Mouse (Mus musculus) stomach, embryonic 16.5 days (tissue): ENCODE results near the gene Trpm8. TPM values are rescaled to one million over a fixed set of nuclear protein-coding genes. Genes with fewer than 3 reads are reported as not detected.
A peak's percentile ranks its signal among the peaks of the same experiment; 100 is the strongest.

Experiments used
- ATAC-seq: fragments of 200-750 bp; cut with Nextera tagmentation; 2 replicates; pipeline ENCODE4 v1.8.0; 2017; ENCODE audit warnings: moderate number of reproducible peaks, moderate TSS enrichment; ENCODE audit not compliant: insufficient read depth, low FRiP score
- H3K27ac ChIP-seq: fragments of 300-500 bp; sonication (generic); 2 replicates; pipeline ENCODE4 v1.5.1; 2014; ENCODE audit warnings: low read length
- H3K27me3 ChIP-seq: fragments of 300-500 bp; sonication (generic); 2 replicates; pipeline ENCODE4 v1.6.1; 2014; ENCODE audit warnings: low read length, control low read depth, mixed read lengths; ENCODE audit not compliant: control insufficient read depth, insufficient read depth
- H3K36me3 ChIP-seq: fragments of 300-500 bp; sonication (generic); 2 replicates; pipeline ENCODE4 v1.6.1; 2014; ENCODE audit warnings: low read length; ENCODE audit not compliant: control insufficient read depth, insufficient read depth
- H3K4me1 ChIP-seq: fragments of 300-500 bp; sonication (generic); 2 replicates; pipeline ENCODE4 v1.6.1; 2014; ENCODE audit warnings: low read length, control low read depth, mixed read lengths; ENCODE audit not compliant: control insufficient read depth, insufficient read depth
- H3K4me2 ChIP-seq: fragments of 300-500 bp; sonication (generic); 2 replicates; pipeline ENCODE4 v1.6.1; 2014; ENCODE audit warnings: low read depth, low read length, mixed read lengths
- H3K4me3 ChIP-seq: fragments of 300-500 bp; sonication (generic); replicated peaks from 2 replicates; pipeline ENCODE4 v1.5.1; 2014; ENCODE audit warnings: mild to moderate bottlenecking, low read length
- H3K9ac ChIP-seq: fragments of 300-500 bp; sonication (generic); 2 replicates; pipeline ENCODE4 v1.6.1; 2014; ENCODE audit warnings: low read length
- H3K9me3 ChIP-seq: fragments of 300-500 bp; sonication (generic); replicated peaks from 2 replicates; pipeline ENCODE4 v1.6.1; 2016; ENCODE audit warnings: low read length, control low read depth; ENCODE audit not compliant: control insufficient read depth
- WGBS: fragments of 180-500 bp; shearing (Covaris S2); extraction: QIAGEN DNeasy Blood & Tissue Kit; methylation state at CpG from one replicate; pipeline ENCODE4 v1.1.7; 2014; 5-methylcytosine and 5-hydroxymethylcytosine counted together
- polyA plus RNA-seq: library from polyadenylated mRNA; unstranded; fragments of >200 nt; fragmentation: Nextera tagmentation; extraction: Ambion mirVana; gene quantifications from 2 replicates; pipeline ENCODE4 v1.2.1, GENCODE M21; 2015

Trpm8 gene
- polyA plus RNA-seq, 1 experiment from 2014 or later: not detected

- Histone ChIP-seq H3K9me3 (0 out of 2 replicates have a peak, but pooled peaks cover 3% of the 10 kb centered on the region), H3K9ac (no peak overlapping the region), H3K27ac (no peak overlapping the region), H3K27me3 (no peaks in the 10 kb centered on the region), H3K36me3 (no peaks in the 10 kb centered on the region), H3K4me1 (0 out of 2 replicates have a peak, but pooled peaks cover 1% of the 10 kb centered on the region), H3K4me2 (no peak overlapping the region), H3K4me3 (no peak overlapping the region)
- peak; percentile 12; the same call in 1 of the 2 replicates for ATAC-seq
- WGBS: 61% methylated on average over 10 of the region's 10 CpGs
Measured at GRCm38 (mm10) chr1:88284228-88284945, 6.9 kb downstream of the Trpm8 start.

GRCm38 (mm10) chr1:88284946-88285320 is 7.5 kb downstream of the Trpm8 start:
- Histone ChIP-seq H3K4me1 (no peaks in the 10 kb centered on the region), H3K27me3 (no peaks in the 10 kb centered on the region), H3K9ac (no peak overlapping the region), H3K4me3 (no peak overlapping the region), H3K4me2 (no peak overlapping the region), H3K36me3 (no peaks in the 10 kb centered on the region), H3K27ac (no peak overlapping the region), H3K9me3 (0 out of 2 replicates have a peak, but pooled peaks cover 3% of the 10 kb centered on the region)
- WGBS: 60% methylated on average over 7 of the region's 7 CpGs
- ATAC-seq: peak; percentile 3

- Histone ChIP-seq H3K36me3 (no peaks in the 10 kb centered on the region), H3K4me3 (no peak overlapping the region), H3K9ac (no peak overlapping the region), H3K27me3 (no peaks in the 10 kb centered on the region), H3K4me1 (no peaks in the 10 kb centered on the region), H3K9me3 (0 out of 2 replicates have a peak, but pooled peaks cover 3% of the 10 kb centered on the region), H3K4me2 (no peak overlapping the region), H3K27ac (no peak overlapping the region)
- no peak for ATAC-seq
- 60% methylated on average over 5 of the region's 5 CpGs for WGBS
Measured at GRCm38 (mm10) chr1:88285652-88286051, 8.2 kb downstream of the Trpm8 start.

GRCm38 (mm10) chr1:88286136-88286845 is 8.8 kb downstream of the Trpm8 start:
- no peak overlapping the region for H3K4me2 ChIP-seq
- H3K9ac ChIP-seq: no peak overlapping the region
- H3K4me1 ChIP-seq: no peaks in the 10 kb centered on the region
- H3K27ac ChIP-seq: no peak overlapping the region
- no peaks in the 10 kb centered on the region for H3K27me3 ChIP-seq
- WGBS: 80% methylated on average over 15 of the region's 15 CpGs
- 0 out of 2 replicates have a peak, but pooled peaks cover 3% of the 10 kb centered on the region for H3K9me3 ChIP-seq
- no peak overlapping the region for H3K4me3 ChIP-seq
- H3K36me3 ChIP-seq: no peaks in the 10 kb centered on the region
- ATAC-seq: no peak

GRCm38 (mm10) chr1:88286887-88287696 is 9.6 kb downstream of the Trpm8 start:
- no peaks in the 10 kb centered on the region for H3K36me3 ChIP-seq
- WGBS: 71% methylated on average over 13 of the region's 13 CpGs
- H3K9me3 ChIP-seq: 0 out of 2 replicates have a peak, but pooled peaks cover 3% of the 10 kb centered on the region
- H3K27ac ChIP-seq: no peak overlapping the region
- no peaks in the 10 kb centered on the region for H3K4me1 ChIP-seq
- ATAC-seq: no peak
- H3K9ac ChIP-seq: no peak overlapping the region
- H3K4me3 ChIP-seq: no peak overlapping the region
- H3K4me2 ChIP-seq: no peak overlapping the region
- no peaks in the 10 kb centered on the region for H3K27me3 ChIP-seq

DNA sequence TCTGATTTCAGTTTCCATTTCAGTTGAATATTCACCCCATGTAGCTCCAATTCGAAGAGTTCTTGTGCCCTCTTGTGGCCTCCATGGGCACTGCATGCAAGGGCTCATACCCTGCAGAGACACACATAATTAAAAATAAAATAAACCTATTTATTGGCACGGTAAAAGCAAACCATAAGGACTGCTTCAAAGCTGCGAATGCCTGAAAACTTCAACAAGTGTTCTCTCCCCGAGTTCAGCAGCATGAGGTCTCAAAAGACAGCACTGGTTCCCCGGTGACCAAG is 10.2 kb downstream of the Trpm8 start:
- H3K4me2 ChIP-seq: no peak overlapping the region
- H3K9me3 ChIP-seq: 0 out of 2 replicates have a peak, but pooled peaks cover 3% of the 10 kb centered on the region
- ATAC-seq: 0 out of 2 replicates have a peak, but pooled peaks have one; percentile 0
- H3K27me3 ChIP-seq: no peaks in the 10 kb centered on the region
- H3K27ac ChIP-seq: no peak overlapping the region
- no peak overlapping the region for H3K9ac ChIP-seq
- H3K36me3 ChIP-seq: no peaks in the 10 kb centered on the region
- 37% methylated on average over 5 of the region's 5 CpGs for WGBS
- no peak overlapping the region for H3K4me3 ChIP-seq
- H3K4me1 ChIP-seq: no peaks in the 10 kb centered on the region

- H3K9ac ChIP-seq: no peak overlapping the region
- H3K36me3 ChIP-seq: no peaks in the 10 kb centered on the region
- no peak overlapping the region for H3K4me2 ChIP-seq
- H3K27me3 ChIP-seq: no peaks in the 10 kb centered on the region
- WGBS: 33% methylated on average over 3 of the region's 3 CpGs
- no peak overlapping the region for H3K4me3 ChIP-seq
- H3K9me3 ChIP-seq: 0 out of 2 replicates have a peak, but pooled peaks cover 3% of the 10 kb centered on the region
- peak; percentile 11; the same call in 1 of the 2 replicates for ATAC-seq
- no peak overlapping the region for H3K27ac ChIP-seq
- H3K4me1 ChIP-seq: no peaks in the 10 kb centered on the region
Measured at GRCm38 (mm10) chr1:88288056-88288788, 10.8 kb downstream of the Trpm8 start.

DNA sequence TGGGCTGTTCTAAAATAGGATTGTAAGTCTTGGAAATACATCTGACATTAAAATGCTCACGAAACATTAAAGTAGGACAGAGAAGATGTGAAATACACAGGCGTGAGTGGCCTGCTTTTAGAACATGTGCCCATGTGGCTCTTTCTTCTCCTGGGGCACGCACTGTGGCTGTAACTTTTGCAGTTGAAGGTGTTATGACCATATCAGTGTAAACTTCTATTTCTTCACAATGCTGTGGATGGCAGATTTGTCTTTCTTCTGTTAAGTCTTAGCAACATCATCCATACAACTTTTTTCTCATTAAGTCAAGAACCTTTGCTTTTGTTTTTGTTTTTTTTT is 11.3 kb downstream of the Trpm8 start:
- 71% methylated on average over 3 of the region's 3 CpGs for WGBS
- Histone ChIP-seq H3K4me2 (no peak overlapping the region), H3K4me1 (no peaks in the 10 kb centered on the region), H3K27ac (no peak overlapping the region), H3K4me3 (no peak overlapping the region), H3K9ac (no peak overlapping the region), H3K36me3 (no peaks in the 10 kb centered on the region), H3K9me3 (0 out of 2 replicates have a peak, but pooled peaks cover 3% of the 10 kb centered on the region), H3K27me3 (no peaks in the 10 kb centered on the region)
- no peak for ATAC-seq
